Mouse (Mus musculus) forebrain, embryonic 14.5 days (tissue): Measurements from ENCODE around the gene Olfr1044. TPM values are rescaled to one million over a fixed set of nuclear protein-coding genes. Genes with fewer than 3 reads are reported as not detected.
"Not testable (repeated sequence)": the region's sequence is repeated elsewhere in the genome, so short reads cannot be mapped to it uniquely, and the experiment has no call there.

Source experiments
- ATAC-seq: fragments of 200-750 bp; cut with Nextera tagmentation; 2 replicates; pipeline ENCODE4 v1.8.0; 2017; ENCODE audit warnings: mild to moderate bottlenecking, moderate library complexity
- DNase-seq: peaks from one replicate; pipeline ENCODE4 v3.0.0-alpha.2; 2015; ENCODE audit warnings: low spot score
- H3K27ac ChIP-seq: fragments of 300-500 bp; sonication (generic); 2 replicates; pipeline ENCODE4 v1.5.1; 2014; ENCODE audit warnings: low read depth, mild to moderate bottlenecking, control low read depth, low read length, moderate library complexity
- H3K27me3 ChIP-seq: fragments of 300-500 bp; sonication (generic); replicated peaks from 2 replicates; pipeline ENCODE4 v1.6.1; 2014; ENCODE audit warnings: low read length, control low read depth, mixed read lengths; ENCODE audit not compliant: control insufficient read depth, insufficient read depth
- H3K36me3 ChIP-seq: fragments of 300-500 bp; sonication (generic); 2 replicates; pipeline ENCODE4 v1.6.1; 2014; ENCODE audit warnings: low read length, control low read depth; ENCODE audit not compliant: control insufficient read depth, insufficient read depth
- H3K4me1 ChIP-seq: fragments of 300-500 bp; sonication (generic); 2 replicates; pipeline ENCODE4 v1.6.1; 2014; ENCODE audit warnings: antibody characterized with exemption, low read length, control low read depth; ENCODE audit not compliant: control insufficient read depth, insufficient read depth
- H3K4me2 ChIP-seq: fragments of 300-500 bp; sonication (generic); 2 replicates; pipeline ENCODE4 v1.6.1; 2014; ENCODE audit warnings: mild to moderate bottlenecking, control low read depth, low read length
- H3K4me3 ChIP-seq: fragments of 300-500 bp; sonication (generic); 2 replicates; pipeline ENCODE4 v1.5.1; 2014; ENCODE audit warnings: low read depth, low read length, control low read depth
- H3K9ac ChIP-seq: fragments of 300-500 bp; sonication (generic); 2 replicates; pipeline ENCODE4 v1.6.1; 2014; ENCODE audit warnings: mild to moderate bottlenecking, low read length, control low read depth, moderate library complexity
- H3K9me3 ChIP-seq: fragments of 300-500 bp; sonication (generic); replicated peaks from 2 replicates; pipeline ENCODE4 v1.6.1; 2016; ENCODE audit warnings: low read length, control low read depth, mixed read lengths; ENCODE audit not compliant: control insufficient read depth
- WGBS: fragments of 180-500 bp; shearing (Covaris S2); extraction: QIAGEN DNeasy Blood & Tissue Kit; methylation state at CpG from one replicate; pipeline ENCODE4 v1.1.7; 2014; 5-methylcytosine and 5-hydroxymethylcytosine counted together
- polyA plus RNA-seq: library from polyadenylated mRNA; unstranded; fragments of >200 nt; fragmentation: Nextera tagmentation; extraction: Ambion mirVana; gene quantifications from 2 replicates; pipeline ENCODE4 v1.2.1, GENCODE M21; 2014

Gene Olfr1044
- not detected in 2 replicates for polyA plus RNA-seq

DNA sequence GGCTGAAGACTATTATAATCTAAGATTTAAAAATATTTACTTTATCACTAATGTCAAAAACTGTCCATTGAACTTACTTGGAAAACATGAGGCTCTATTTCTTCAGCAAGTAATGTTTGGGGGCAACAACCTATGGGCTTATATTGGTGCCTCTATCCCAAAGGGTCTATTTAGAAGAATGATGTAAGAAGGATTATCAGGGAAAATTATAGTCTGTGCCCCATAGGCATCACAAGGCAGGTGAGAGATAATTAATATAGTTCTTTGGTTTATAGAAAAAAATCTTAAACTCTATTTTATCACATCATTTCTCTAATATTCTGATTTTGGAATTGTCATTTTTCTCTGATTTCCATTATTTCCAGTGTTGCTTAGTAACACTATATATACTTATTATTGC lies at the start of gene Olfr1044:
Olfr1044 (minus strand) TSS at position 101 of the 400 bp plus-strand sequence.
- no peak for ATAC-seq
- Histone ChIP-seq H3K4me2 (no peak within 1 kb of the TSS), H3K9me3 (no peaks in the 10 kb centered on the region)

DNA sequence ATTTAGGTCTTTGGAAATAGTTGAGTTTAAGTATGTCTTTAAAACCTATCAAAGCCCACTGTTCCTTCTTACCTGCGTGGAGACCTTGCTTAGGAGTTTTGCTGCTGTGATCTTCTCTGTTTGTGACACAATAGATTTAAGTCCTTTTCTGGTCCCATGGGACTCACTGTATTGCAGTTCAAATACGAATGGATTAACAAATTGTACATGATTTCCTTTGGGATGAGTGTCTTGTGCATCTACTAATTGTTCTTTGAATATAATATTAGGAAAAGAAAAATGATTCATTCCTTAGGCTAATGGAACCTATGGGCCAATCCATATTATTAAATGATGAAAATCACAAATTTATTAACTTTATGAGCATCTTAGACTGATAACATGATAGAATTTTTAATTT lies 41.6 kb upstream of the Olfr1044 start, which contains the start of gene Olfr1046:
Olfr1046 (minus strand) TSS at position 101 of the 400 bp plus-strand sequence.
- ATAC-seq = no peak
- WGBS = 77% methylated on average over 2 of the region's 2 CpGs
- Histone ChIP-seq H3K9me3 (no peaks in the 10 kb centered on the region), H3K4me3 (no peak within 1 kb of the TSS), H3K4me1 (no peaks in the 10 kb centered on the region), H3K27me3 (no peaks in the 10 kb centered on the region), H3K9ac (no peak within 1 kb of the TSS), H3K27ac (no peak within 1 kb of the TSS), H3K36me3 (no peaks in the 10 kb centered on the region), H3K4me2 (no peak within 1 kb of the TSS)
- DNase-seq = no peak

More for the DNA sequence above, at the start of gene Olfr1044:
- no peak within 1 kb of the TSS for H3K9ac ChIP-seq
- H3K4me3 ChIP-seq = no peak within 1 kb of the TSS
- no peak for DNase-seq
- no peaks in the 10 kb centered on the region for H3K4me1 ChIP-seq
- no peak within 1 kb of the TSS for H3K27ac ChIP-seq
- H3K27me3 ChIP-seq = no peaks in the 10 kb centered on the region
- no peaks in the 10 kb centered on the region for H3K36me3 ChIP-seq

DNA sequence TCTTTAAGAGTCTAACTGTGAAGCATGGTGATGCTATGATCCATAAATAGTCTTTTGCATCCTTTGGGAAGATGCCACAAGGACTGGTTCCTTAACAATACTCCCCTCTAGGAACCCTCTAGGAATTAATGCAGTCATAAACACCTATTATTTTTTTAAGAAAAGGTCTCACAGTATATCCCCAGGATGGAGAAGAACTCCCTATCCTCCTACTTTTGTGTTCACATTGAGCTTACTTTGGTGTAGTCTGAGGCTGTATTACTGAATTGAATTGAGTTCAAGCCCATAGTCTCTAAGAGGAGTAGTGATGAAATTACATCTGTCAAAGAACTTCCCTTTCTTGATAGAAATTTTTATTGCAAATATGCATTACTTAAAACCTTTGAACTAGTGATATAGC lies 25.3 kb upstream of the Olfr1044 start, which contains the start of gene Olfr1045:
Olfr1045 (minus strand) TSS at position 101 of the 400 bp plus-strand sequence.
- no peaks in the 10 kb centered on the region for H3K4me1 ChIP-seq
- no peak within 1 kb of the TSS for H3K27ac ChIP-seq
- no peaks in the 10 kb centered on the region for H3K9me3 ChIP-seq
- no peak for DNase-seq
- ATAC-seq = no peak
- H3K4me2 ChIP-seq = no peak within 1 kb of the TSS
- no peak within 1 kb of the TSS for H3K4me3 ChIP-seq
- no peaks in the 10 kb centered on the region for H3K27me3 ChIP-seq
- H3K9ac ChIP-seq = no peak within 1 kb of the TSS
- H3K36me3 ChIP-seq = no peaks in the 10 kb centered on the region

DNA sequence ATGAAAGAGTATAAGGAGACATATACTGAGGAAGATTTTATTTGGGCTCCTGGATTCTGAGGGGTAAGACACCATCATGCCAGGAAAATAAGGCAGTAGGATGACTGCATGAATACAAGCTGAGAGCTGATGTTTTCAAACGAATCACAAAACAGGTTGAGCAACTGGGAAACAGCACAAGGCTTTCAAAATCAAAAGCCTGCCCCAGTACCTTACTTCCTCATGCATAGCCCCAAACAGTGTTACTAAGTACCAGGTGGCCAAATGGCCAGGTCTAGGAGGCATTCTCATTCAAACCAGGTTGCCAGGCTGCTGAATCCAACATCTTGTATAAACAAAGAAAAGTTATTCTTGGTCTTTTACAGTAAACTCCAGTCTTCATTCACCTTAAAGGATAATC lies 18.2 kb upstream of the Olfr1044 start:
- no peak overlapping the region for H3K27ac ChIP-seq
- WGBS = 63% methylated on average over 1 of the region's 1 CpGs
- ATAC-seq = no peak
- DNase-seq = no peak
- H3K9me3 ChIP-seq = no peaks in the 10 kb centered on the region
- no peak overlapping the region for H3K4me3 ChIP-seq
- no peaks in the 10 kb centered on the region for H3K36me3 ChIP-seq
- no peaks in the 10 kb centered on the region for H3K27me3 ChIP-seq
- no peak overlapping the region for H3K9ac ChIP-seq
- no peak overlapping the region for H3K4me2 ChIP-seq
- no peaks in the 10 kb centered on the region for H3K4me1 ChIP-seq

DNA sequence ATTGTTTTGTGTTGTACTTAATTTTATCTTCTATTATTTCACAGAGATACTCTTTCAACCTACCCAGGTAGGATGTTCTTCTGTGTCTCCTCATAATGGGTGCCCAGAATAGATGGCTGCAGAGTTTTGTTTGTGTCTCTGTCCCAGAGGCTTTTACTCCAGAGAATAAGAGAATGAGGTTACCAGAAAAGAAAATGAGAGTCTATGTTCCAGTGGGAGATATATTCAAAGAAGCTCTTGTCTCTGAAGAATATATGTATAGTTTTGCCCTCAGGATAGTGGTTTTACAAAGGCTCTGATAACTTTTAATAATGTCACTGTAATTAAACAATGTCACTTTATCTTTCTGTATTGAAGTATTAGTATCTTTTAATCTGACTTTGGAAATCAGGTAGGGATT lies 8.0 kb upstream of the Olfr1044 start, which contains the start of gene Olfr52:
Olfr52 (minus strand) TSS at position 101 of the 400 bp plus-strand sequence.
- no peak within 1 kb of the TSS for H3K4me2 ChIP-seq
- H3K4me3 ChIP-seq = no peak within 1 kb of the TSS
- no peaks in the 10 kb centered on the region for H3K27me3 ChIP-seq
- no peak within 1 kb of the TSS for H3K9ac ChIP-seq
- H3K36me3 ChIP-seq = no peaks in the 10 kb centered on the region
- DNase-seq (no peak), ATAC-seq (no peak)
- no peaks in the 10 kb centered on the region for H3K9me3 ChIP-seq
- no peak within 1 kb of the TSS for H3K27ac ChIP-seq
- H3K4me1 ChIP-seq = no peaks in the 10 kb centered on the region

DNA sequence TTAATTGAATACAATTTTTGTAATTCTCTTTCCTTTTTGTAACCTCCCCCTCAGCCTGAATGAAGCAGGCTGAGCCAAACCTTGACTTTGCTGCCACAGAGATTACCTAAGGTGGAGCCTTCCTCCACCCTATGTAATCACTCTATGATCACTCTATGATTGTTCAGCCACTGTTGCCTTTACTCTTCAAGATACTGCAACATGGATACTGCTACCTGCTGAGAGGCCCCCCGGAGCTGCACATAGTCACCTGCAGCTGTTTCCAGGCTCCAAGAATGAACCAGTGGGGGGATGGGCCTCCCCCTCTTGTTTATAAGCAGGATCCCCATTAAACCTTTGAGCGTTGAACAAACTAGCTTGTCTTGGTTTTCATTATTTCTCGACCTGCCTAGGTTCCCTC lies 2.3 kb upstream of the Olfr1044 start:
- Histone ChIP-seq H3K27ac (no peak overlapping the region), H3K4me1 (no peaks in the 10 kb centered on the region), H3K9ac (no peak overlapping the region), H3K27me3 (no peaks in the 10 kb centered on the region), H3K36me3 (no peaks in the 10 kb centered on the region), H3K4me2 (no peak overlapping the region), H3K4me3 (no peak overlapping the region), H3K9me3 (no peaks in the 10 kb centered on the region)
- DNase-seq = no peak
- ATAC-seq = no peak
- WGBS = 73% methylated on average over 3 of the region's 3 CpGs

DNA sequence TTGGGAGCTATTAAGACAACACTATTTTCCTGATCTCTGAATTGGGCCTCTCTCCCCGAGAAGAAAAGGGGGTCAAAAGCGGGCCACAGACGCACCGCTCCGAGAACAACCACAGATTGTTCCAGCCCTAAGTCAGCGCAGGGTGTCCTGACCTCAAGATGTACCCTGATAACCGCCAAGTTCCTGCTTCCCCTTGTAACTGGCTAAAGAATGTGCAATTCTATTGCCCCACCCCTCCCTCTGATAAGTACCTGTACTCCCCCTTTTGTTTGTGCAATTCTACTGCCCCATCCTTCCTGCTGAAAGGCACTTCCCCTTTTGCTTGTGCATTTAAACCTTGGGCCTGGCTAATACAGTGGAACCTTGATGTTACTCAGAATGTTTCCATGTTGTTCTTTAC lies 2.2 kb downstream of the Olfr1044 start:
- 90% methylated on average over 7 of the region's 7 CpGs for WGBS
- not testable (repeated sequence) for H3K27ac ChIP-seq, DNase-seq, H3K4me2 ChIP-seq, H3K27me3 ChIP-seq, H3K4me1 ChIP-seq, H3K4me3 ChIP-seq, H3K9me3 ChIP-seq, H3K9ac ChIP-seq, ATAC-seq, H3K36me3 ChIP-seq

DNA sequence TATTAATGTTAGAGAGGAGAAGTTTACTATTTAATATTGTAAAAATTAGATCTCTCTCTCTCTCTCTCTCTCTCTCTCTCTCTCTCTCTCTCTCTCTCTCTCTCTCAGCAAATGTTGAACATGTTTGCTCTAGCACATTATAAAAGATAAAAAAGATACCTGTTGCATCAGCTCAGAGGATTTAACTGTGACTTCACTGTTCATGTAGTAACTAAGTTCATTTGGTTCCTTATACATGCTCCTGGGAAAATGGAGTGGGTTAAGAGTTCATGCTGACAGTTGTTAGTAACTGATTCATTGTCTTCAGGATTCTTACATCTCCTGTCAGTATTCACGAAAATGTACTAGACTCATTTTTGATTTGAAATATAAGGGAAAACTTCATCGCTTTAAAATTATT lies 10.2 kb downstream of the Olfr1044 start, which contains the start of gene Olfr1043:
Olfr1043 (minus strand) TSS at position 101 of the 400 bp plus-strand sequence.
- no peak for ATAC-seq
- H3K4me3 ChIP-seq = no peak within 1 kb of the TSS
- H3K4me2 ChIP-seq = no peak within 1 kb of the TSS
- no peaks in the 10 kb centered on the region for H3K9me3 ChIP-seq
- no peaks in the 10 kb centered on the region for H3K27me3 ChIP-seq
- no peak for DNase-seq
- no peak within 1 kb of the TSS for H3K9ac ChIP-seq
- 91% methylated on average over 2 of the region's 2 CpGs for WGBS
- H3K4me1 ChIP-seq = no peaks in the 10 kb centered on the region
- H3K36me3 ChIP-seq = no peaks in the 10 kb centered on the region
- no peak within 1 kb of the TSS for H3K27ac ChIP-seq

DNA sequence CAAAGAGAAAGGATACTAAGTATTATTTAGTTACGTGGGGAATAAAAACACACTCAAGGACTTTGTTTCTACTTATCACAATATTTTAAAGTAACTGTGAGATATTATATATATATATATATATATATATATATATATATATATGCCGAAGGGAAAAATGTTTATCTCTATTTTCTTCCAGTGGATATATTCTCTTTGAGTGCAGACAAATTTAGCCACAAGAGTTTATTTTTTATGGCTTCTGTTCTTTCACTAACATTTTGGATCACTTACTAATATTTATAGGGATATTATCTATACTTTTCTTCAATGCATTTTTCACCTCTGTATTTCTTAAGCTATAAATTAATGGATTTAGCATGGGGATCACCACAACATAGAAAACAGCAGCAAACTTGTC lies 15.9 kb downstream of the Olfr1044 start, which contains the start of gene Olfr1042:
Olfr1042 (minus strand) TSS at position 101 of the 400 bp plus-strand sequence.
- 87% methylated on average over 2 of the region's 2 CpGs for WGBS

More for the DNA sequence above, 15.9 kb downstream of the Olfr1044 start, which contains the start of gene Olfr1042:
- no peaks in the 10 kb centered on the region for H3K36me3 ChIP-seq
- H3K4me1 ChIP-seq = no peaks in the 10 kb centered on the region
- H3K27ac ChIP-seq = no peak within 1 kb of the TSS
- H3K4me2 ChIP-seq = no peak within 1 kb of the TSS
- no peaks in the 10 kb centered on the region for H3K27me3 ChIP-seq
- H3K4me3 ChIP-seq = no peak within 1 kb of the TSS
- no peak within 1 kb of the TSS for H3K9ac ChIP-seq
- ATAC-seq = no peak
- no peak for DNase-seq
- no peaks in the 10 kb centered on the region for H3K9me3 ChIP-seq
